Mouse (Mus musculus): ENCODE measurements around the gene Siah1a. TPM values are rescaled to one million over a fixed set of nuclear protein-coding genes. Genes with fewer than 3 reads are reported as not detected.

Gene Siah1a
- total RNA-seq (2014; rRNA removed) (7.1 and 7.9 TPM in 2 replicates), polyA plus RNA-seq (2012; rRNA removed) (6.0 and 6.4 TPM in 2 replicates)

DNA sequence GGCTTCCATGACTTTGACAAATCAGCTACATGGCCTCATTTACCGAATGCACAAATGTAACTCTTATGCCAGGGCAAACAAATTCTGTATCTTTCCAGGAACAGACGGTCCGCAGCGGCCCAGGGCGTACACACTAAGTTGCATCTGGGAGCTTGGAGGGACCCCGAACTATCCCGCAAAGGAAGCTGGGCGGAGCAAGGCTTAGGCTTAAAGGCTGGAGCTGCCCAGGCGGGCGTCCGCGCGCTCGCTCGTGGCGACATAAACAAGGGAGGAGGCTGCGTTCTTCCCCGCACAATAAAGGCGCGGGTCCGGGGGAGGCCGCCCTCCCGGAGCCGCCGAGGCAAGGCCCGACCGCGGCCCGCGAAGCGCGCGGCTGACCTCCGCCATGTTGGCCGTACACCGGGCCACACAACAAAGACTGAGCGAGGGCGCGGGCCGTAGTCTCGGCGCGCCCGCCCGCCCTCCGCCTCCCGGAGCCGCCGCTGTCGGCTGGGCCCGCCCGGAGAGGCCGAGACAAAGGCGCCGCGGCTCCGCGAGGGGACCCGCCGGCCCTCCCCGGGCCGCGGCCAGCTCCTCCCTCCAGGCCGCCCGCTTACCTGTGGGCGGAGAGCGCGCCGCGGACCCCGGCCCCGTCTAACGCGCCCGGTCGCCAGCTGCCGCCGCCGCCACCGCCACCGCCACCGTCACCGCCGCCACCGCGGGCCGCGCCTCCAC is at the start of gene Siah1a, which contains the start of gene Gm10638:
Siah1a (minus strand) TSS at position 714 of the 714 bp plus-strand sequence.
Gm10638 (plus strand) TSS at position 479 of the 714 bp plus-strand sequence.
- Histone ChIP-seq H3K4me3 (ENCODE audit: insufficient read depth, low read depth, low read length) (peak within 1 kb of the TSS; percentile 55), H3K9ac (ENCODE audit: low read depth, low read length) (peak within 1 kb of the TSS; percentile 99), H3K27me3 (ENCODE audit: control insufficient read depth, insufficient read depth, low read length) (no peaks in the 10 kb centered on the region), H3K79me2 (ENCODE audit: control insufficient read depth, insufficient read depth, low read length) (peaks cover 19% of the 10 kb centered on the region; the same call in 1 of the 2 replicates), H3K4me1 (ENCODE audit: control insufficient read depth, insufficient read depth, low read length) (peaks cover 2% of the 10 kb centered on the region; the same call in 1 of the 2 replicates), H3K36me3 (ENCODE audit: control insufficient read depth, insufficient read depth, low read length) (no peaks in the 10 kb centered on the region), H3K27ac (replicated peaks; ENCODE audit: insufficient read depth, low read depth, low read length) (peak within 1 kb of the TSS; percentile 66)
- DNase-seq (ENCODE audit: extremely low read depth, low read depth, low spot score) = peak; percentile 60
- WGBS = under 1% methylated on average over 60 of the region's 88 CpGs
- TF ChIP-seq CTCF (IDR thresholded peaks at IDR 0.05; ENCODE audit: low read depth, low read length) (no peak), POLR2A (IDR thresholded peaks at IDR 0.05; ENCODE audit: extremely low read depth, insufficient read depth, low read length) (no peak)

DNA sequence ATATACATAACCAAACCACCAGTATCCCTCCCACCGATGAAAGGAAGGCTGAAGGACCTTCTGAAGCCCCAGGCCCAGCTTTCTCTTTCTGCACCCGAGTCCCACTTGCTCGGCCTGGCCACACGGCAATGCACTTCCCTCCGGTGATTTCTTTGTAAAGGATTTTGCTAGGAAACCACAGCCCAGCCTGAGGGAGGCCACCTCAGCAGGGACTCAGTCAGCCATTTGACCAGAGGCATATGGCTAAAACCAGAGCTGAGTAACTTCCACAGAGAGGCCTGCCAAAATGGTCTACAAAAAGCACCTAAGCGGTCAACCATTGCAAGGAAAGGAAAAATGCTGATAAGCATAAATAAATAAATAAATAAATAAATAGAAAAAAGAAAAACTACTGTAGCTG is 49.0 kb upstream of the Siah1a start:
- DNase-seq (ENCODE audit: extremely low read depth, low read depth, low spot score) = no peak
- Histone ChIP-seq H3K4me3 (ENCODE audit: insufficient read depth, low read depth, low read length) (no peak overlapping the region), H3K79me2 (ENCODE audit: control insufficient read depth, insufficient read depth, low read length) (no peaks in the 10 kb centered on the region), H3K27me3 (ENCODE audit: control insufficient read depth, insufficient read depth, low read length) (no peaks in the 10 kb centered on the region), H3K27ac (replicated peaks; ENCODE audit: insufficient read depth, low read depth, low read length) (no peak overlapping the region), H3K9ac (ENCODE audit: low read depth, low read length) (no peak overlapping the region), H3K36me3 (ENCODE audit: control insufficient read depth, insufficient read depth, low read length) (no peaks in the 10 kb centered on the region), H3K4me1 (ENCODE audit: control insufficient read depth, insufficient read depth, low read length) (no peaks in the 10 kb centered on the region)
- TF ChIP-seq CTCF (IDR thresholded peaks at IDR 0.05; ENCODE audit: low read depth, low read length) = no peak
- TF ChIP-seq POLR2A (IDR thresholded peaks at IDR 0.05; ENCODE audit: extremely low read depth, insufficient read depth, low read length) = no peak
- WGBS = 80% methylated on average over 6 of the region's 6 CpGs

DNA sequence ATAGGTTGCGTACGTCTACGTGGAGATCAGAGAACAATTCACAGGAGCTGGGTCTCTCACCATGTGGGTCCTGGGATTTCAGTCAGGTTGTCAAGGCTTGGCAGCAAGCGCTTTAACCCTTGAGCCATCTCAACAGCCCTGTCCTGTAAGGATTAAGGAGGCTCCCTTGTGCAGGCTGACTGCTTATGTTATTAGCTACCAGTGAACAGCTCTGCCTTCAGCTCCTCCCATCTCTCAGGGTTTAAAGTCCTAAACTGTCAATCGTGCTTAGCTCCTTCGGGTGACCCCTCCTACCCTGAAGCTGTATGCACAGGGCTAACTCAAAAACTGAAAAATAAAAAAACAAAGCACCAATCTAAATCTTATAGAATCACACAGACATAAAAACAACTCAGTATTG is 45.8 kb upstream of the Siah1a start:
- H3K79me2 ChIP-seq (ENCODE audit: control insufficient read depth, insufficient read depth, low read length) = no peaks in the 10 kb centered on the region
- 69% methylated on average over 6 of the region's 6 CpGs for WGBS
- DNase-seq (ENCODE audit: extremely low read depth, low read depth, low spot score) = no peak
- H3K27ac ChIP-seq (replicated peaks; ENCODE audit: insufficient read depth, low read depth, low read length) = no peak overlapping the region
- H3K4me3 ChIP-seq (ENCODE audit: insufficient read depth, low read depth, low read length) = no peak overlapping the region
- no peaks in the 10 kb centered on the region for H3K36me3 ChIP-seq (ENCODE audit: control insufficient read depth, insufficient read depth, low read length)
- H3K27me3 ChIP-seq (ENCODE audit: control insufficient read depth, insufficient read depth, low read length) = no peaks in the 10 kb centered on the region
- TF ChIP-seq CTCF (IDR thresholded peaks at IDR 0.05; ENCODE audit: low read depth, low read length) (no peak), POLR2A (IDR thresholded peaks at IDR 0.05; ENCODE audit: extremely low read depth, insufficient read depth, low read length) (no peak)
- H3K4me1 ChIP-seq (ENCODE audit: control insufficient read depth, insufficient read depth, low read length) = peaks cover 4% of the 10 kb centered on the region; the same call in 1 of the 2 replicates
- H3K9ac ChIP-seq (ENCODE audit: low read depth, low read length) = no peak overlapping the region

DNA sequence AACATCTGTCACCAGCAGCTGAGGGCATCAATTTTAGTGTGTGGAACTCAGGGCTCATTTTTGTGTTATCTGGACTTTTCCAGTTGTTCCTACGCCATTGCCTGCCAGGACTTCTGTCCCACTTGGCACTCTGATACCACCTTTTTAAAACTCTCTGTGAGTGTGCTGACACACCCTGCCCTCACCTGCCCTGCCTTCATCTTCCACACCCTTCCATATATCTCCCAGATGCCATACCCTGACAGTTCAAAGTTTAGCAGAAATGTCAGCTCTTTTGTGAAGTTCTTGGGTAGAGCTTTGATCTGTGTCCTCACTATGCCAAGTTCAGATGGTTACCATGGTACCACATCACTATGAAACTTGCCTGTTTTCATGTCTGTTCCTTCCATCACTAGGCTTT is 43.8 kb upstream of the Siah1a start:
- TF ChIP-seq CTCF (IDR thresholded peaks at IDR 0.05; ENCODE audit: low read depth, low read length) (no peak), POLR2A (IDR thresholded peaks at IDR 0.05; ENCODE audit: extremely low read depth, insufficient read depth, low read length) (no peak)
- H3K79me2 ChIP-seq (ENCODE audit: control insufficient read depth, insufficient read depth, low read length) = no peaks in the 10 kb centered on the region
- WGBS = 23% methylated on average over 1 of the region's 1 CpGs
- H3K9ac ChIP-seq (ENCODE audit: low read depth, low read length) = no peak overlapping the region
- DNase-seq (ENCODE audit: extremely low read depth, low read depth, low spot score) = no peak
- no peak overlapping the region for H3K27ac ChIP-seq (replicated peaks; ENCODE audit: insufficient read depth, low read depth, low read length)
- no peaks in the 10 kb centered on the region for H3K36me3 ChIP-seq (ENCODE audit: control insufficient read depth, insufficient read depth, low read length)
- H3K27me3 ChIP-seq (ENCODE audit: control insufficient read depth, insufficient read depth, low read length) = no peaks in the 10 kb centered on the region
- peaks cover 4% of the 10 kb centered on the region; the same call in 1 of the 2 replicates for H3K4me1 ChIP-seq (ENCODE audit: control insufficient read depth, insufficient read depth, low read length)
- H3K4me3 ChIP-seq (ENCODE audit: insufficient read depth, low read depth, low read length) = no peak overlapping the region

GRCm38 (mm10) chr8:86787891-86788420 is 42.2 kb upstream of the Siah1a start:
- Histone ChIP-seq H3K4me3 (ENCODE audit: insufficient read depth, low read depth, low read length) (no peak overlapping the region), H3K27me3 (ENCODE audit: control insufficient read depth, insufficient read depth, low read length) (no peaks in the 10 kb centered on the region), H3K27ac (replicated peaks; ENCODE audit: insufficient read depth, low read depth, low read length) (no peak overlapping the region), H3K79me2 (ENCODE audit: control insufficient read depth, insufficient read depth, low read length) (no peaks in the 10 kb centered on the region), H3K4me1 (ENCODE audit: control insufficient read depth, insufficient read depth, low read length) (peaks cover 4% of the 10 kb centered on the region; the same call in 1 of the 2 replicates), H3K9ac (ENCODE audit: low read depth, low read length) (no peak overlapping the region), H3K36me3 (ENCODE audit: control insufficient read depth, insufficient read depth, low read length) (no peaks in the 10 kb centered on the region)
- peak; percentile 68 for DNase-seq (ENCODE audit: extremely low read depth, low read depth, low spot score)
- WGBS = 9% methylated on average over 12 of the region's 12 CpGs
- TF ChIP-seq CTCF (IDR thresholded peaks at IDR 0.05; ENCODE audit: low read depth, low read length) (no peak), POLR2A (IDR thresholded peaks at IDR 0.05; ENCODE audit: extremely low read depth, insufficient read depth, low read length) (no peak)

- Histone ChIP-seq H3K79me2 (ENCODE audit: control insufficient read depth, insufficient read depth, low read length) (no peaks in the 10 kb centered on the region), H3K4me1 (ENCODE audit: control insufficient read depth, insufficient read depth, low read length) (peaks cover 4% of the 10 kb centered on the region; the same call in 1 of the 2 replicates), H3K36me3 (ENCODE audit: control insufficient read depth, insufficient read depth, low read length) (no peaks in the 10 kb centered on the region), H3K9ac (ENCODE audit: low read depth, low read length) (no peak overlapping the region), H3K27me3 (ENCODE audit: control insufficient read depth, insufficient read depth, low read length) (no peaks in the 10 kb centered on the region), H3K27ac (replicated peaks; ENCODE audit: insufficient read depth, low read depth, low read length) (no peak overlapping the region), H3K4me3 (ENCODE audit: insufficient read depth, low read depth, low read length) (no peak overlapping the region)
- DNase-seq (ENCODE audit: extremely low read depth, low read depth, low spot score) = no peak
- TF ChIP-seq POLR2A (IDR thresholded peaks at IDR 0.05; ENCODE audit: extremely low read depth, insufficient read depth, low read length) (no peak), CTCF (IDR thresholded peaks at IDR 0.05; ENCODE audit: low read depth, low read length) (no peak)
- 59% methylated on average over 5 of the region's 5 CpGs for WGBS
Measured at GRCm38 (mm10) chr8:86786498-86786897, 40.8 kb upstream of the Siah1a start.

Data from liver, adult 2 months (tissue).